Mouse (Mus musculus): ENCODE measurements around the gene Rabl3. TPM values are rescaled to one million over a fixed set of nuclear protein-coding genes. Genes with fewer than 3 reads are reported as not detected.

Gene Rabl3
- 39.8 and 40.5 TPM in 2 replicates for polyA plus RNA-seq (2016; fragmentation: Nextera tagmentation; extraction: Ambion mirVana)

GRCm38 (mm10) chr16:37539611-37540580 lies at the start of gene Rabl3, which contains the start of gene Gtf2e1:
Gene Rabl3, plus strand, starts transcription at chr16:37539885.
Gene Gtf2e1, minus strand, starts transcription at chr16:37539789.
- H3K27me3 ChIP-seq (ENCODE audit: insufficient read depth, poor library complexity, severe bottlenecking), result no peaks in the 10 kb centered on the region
- H3K9me3 ChIP-seq, result no peaks in the 10 kb centered on the region
- H3K36me3 ChIP-seq, result peaks cover 27% of the 10 kb centered on the region
- peaks cover 20% of the 10 kb centered on the region for H3K4me1 ChIP-seq
- peak within 1 kb of the TSS; percentile 99 for H3K27ac ChIP-seq
- H3K4me3 ChIP-seq, result peak within 1 kb of the TSS; percentile 87
- DNase-seq (ENCODE audit: low spot score), result peak; percentile 99
- 3% methylated on average over 41 of the region's 41 CpGs for WGBS

- 86% methylated on average over 6 of the region's 6 CpGs for WGBS
- Histone ChIP-seq H3K4me1 (no peaks in the 10 kb centered on the region), H3K27ac (no peak overlapping the region), H3K27me3 (ENCODE audit: insufficient read depth, poor library complexity, severe bottlenecking) (no peaks in the 10 kb centered on the region), H3K9me3 (no peaks in the 10 kb centered on the region), H3K4me3 (no peak overlapping the region), H3K36me3 (no peaks in the 10 kb centered on the region)
- no peak for DNase-seq (ENCODE audit: low spot score)
These were observed 44.7 kb upstream of the Rabl3 start for GRCm38 (mm10) chr16:37495017-37495416.

- H3K27me3 ChIP-seq (ENCODE audit: insufficient read depth, poor library complexity, severe bottlenecking), result no peaks in the 10 kb centered on the region
- H3K36me3 ChIP-seq, result no peaks in the 10 kb centered on the region
- no peak overlapping the region for H3K27ac ChIP-seq
- H3K9me3 ChIP-seq, result no peaks in the 10 kb centered on the region
- H3K4me1 ChIP-seq, result no peaks in the 10 kb centered on the region
- 70% methylated on average over 9 of the region's 9 CpGs for WGBS
- no peak for DNase-seq (ENCODE audit: low spot score)
- H3K4me3 ChIP-seq, result no peak overlapping the region
These were observed 41.1 kb upstream of the Rabl3 start for GRCm38 (mm10) chr16:37498581-37498980.

- Histone ChIP-seq H3K36me3 (0 out of 2 replicates have a peak, but pooled peaks cover 5% of the 10 kb centered on the region), H3K9me3 (no peaks in the 10 kb centered on the region), H3K4me3 (no peak overlapping the region), H3K27ac (no peak overlapping the region), H3K27me3 (ENCODE audit: insufficient read depth, poor library complexity, severe bottlenecking) (no peaks in the 10 kb centered on the region), H3K4me1 (no peaks in the 10 kb centered on the region)
- WGBS, result 74% methylated on average over 1 of the region's 1 CpGs
- DNase-seq (ENCODE audit: low spot score), result no peak
These were observed 35.2 kb upstream of the Rabl3 start for GRCm38 (mm10) chr16:37504517-37504916.

- 64% methylated on average over 9 of the region's 9 CpGs for WGBS
- H3K27ac ChIP-seq, result no peak overlapping the region
- H3K4me1 ChIP-seq, result no peaks in the 10 kb centered on the region
- DNase-seq (ENCODE audit: low spot score), result no peak
- H3K36me3 ChIP-seq, result peaks cover 26% of the 10 kb centered on the region
- H3K27me3 ChIP-seq (ENCODE audit: insufficient read depth, poor library complexity, severe bottlenecking), result no peaks in the 10 kb centered on the region
- H3K9me3 ChIP-seq, result no peaks in the 10 kb centered on the region
- H3K4me3 ChIP-seq, result no peak overlapping the region
These were observed 32.9 kb upstream of the Rabl3 start for GRCm38 (mm10) chr16:37506751-37507150.

GRCm38 (mm10) chr16:37511489-37511888 lies 28.2 kb upstream of the Rabl3 start:
- H3K4me3 ChIP-seq, result no peak overlapping the region
- no peaks in the 10 kb centered on the region for H3K4me1 ChIP-seq
- WGBS, result 95% methylated on average over 15 of the region's 15 CpGs
- no peak for DNase-seq (ENCODE audit: low spot score)
- H3K27me3 ChIP-seq (ENCODE audit: insufficient read depth, poor library complexity, severe bottlenecking), result no peaks in the 10 kb centered on the region
- no peaks in the 10 kb centered on the region for H3K9me3 ChIP-seq
- no peak overlapping the region for H3K27ac ChIP-seq
- H3K36me3 ChIP-seq, result peaks cover 48% of the 10 kb centered on the region

GRCm38 (mm10) chr16:37514644-37515043 lies 25.0 kb upstream of the Rabl3 start:
- H3K27ac ChIP-seq, result no peak overlapping the region
- WGBS, result 76% methylated on average over 8 of the region's 8 CpGs
- H3K36me3 ChIP-seq, result peaks cover 52% of the 10 kb centered on the region
- H3K4me3 ChIP-seq, result no peak overlapping the region
- no peaks in the 10 kb centered on the region for H3K9me3 ChIP-seq
- no peak for DNase-seq (ENCODE audit: low spot score)
- no peaks in the 10 kb centered on the region for H3K27me3 ChIP-seq (ENCODE audit: insufficient read depth, poor library complexity, severe bottlenecking)
- H3K4me1 ChIP-seq, result no peaks in the 10 kb centered on the region

- DNase-seq (ENCODE audit: low spot score), result no peak
- Histone ChIP-seq H3K27ac (no peak overlapping the region), H3K27me3 (ENCODE audit: insufficient read depth, poor library complexity, severe bottlenecking) (no peaks in the 10 kb centered on the region), H3K4me3 (no peak overlapping the region), H3K36me3 (peaks cover 53% of the 10 kb centered on the region), H3K9me3 (no peaks in the 10 kb centered on the region), H3K4me1 (no peaks in the 10 kb centered on the region)
- WGBS, result 84% methylated on average over 6 of the region's 6 CpGs
These were observed 23.2 kb upstream of the Rabl3 start for GRCm38 (mm10) chr16:37516376-37516993.

GRCm38 (mm10) chr16:37517596-37518211 lies 22.0 kb upstream of the Rabl3 start:
- no peaks in the 10 kb centered on the region for H3K4me1 ChIP-seq
- no peaks in the 10 kb centered on the region for H3K27me3 ChIP-seq (ENCODE audit: insufficient read depth, poor library complexity, severe bottlenecking)
- no peaks in the 10 kb centered on the region for H3K9me3 ChIP-seq
- H3K27ac ChIP-seq, result no peak overlapping the region
- peaks cover 58% of the 10 kb centered on the region for H3K36me3 ChIP-seq
- WGBS, result 94% methylated on average over 4 of the region's 4 CpGs
- no peak for DNase-seq (ENCODE audit: low spot score)
- H3K4me3 ChIP-seq, result no peak overlapping the region

GRCm38 (mm10) chr16:37518662-37519061 lies 21.0 kb upstream of the Rabl3 start:
- Histone ChIP-seq H3K27ac (no peak overlapping the region), H3K4me3 (no peak overlapping the region), H3K9me3 (peaks cover 3% of the 10 kb centered on the region; the same call in 1 of the 2 replicates), H3K4me1 (no peaks in the 10 kb centered on the region), H3K27me3 (ENCODE audit: insufficient read depth, poor library complexity, severe bottlenecking) (no peaks in the 10 kb centered on the region), H3K36me3 (peaks cover 65% of the 10 kb centered on the region)
- DNase-seq (ENCODE audit: low spot score), result no peak
- WGBS, result 80% methylated on average over 2 of the region's 2 CpGs

GRCm38 (mm10) chr16:37519721-37520120 lies 20.0 kb upstream of the Rabl3 start:
- H3K27ac ChIP-seq, result no peak overlapping the region
- H3K4me1 ChIP-seq, result no peaks in the 10 kb centered on the region
- H3K27me3 ChIP-seq (ENCODE audit: insufficient read depth, poor library complexity, severe bottlenecking), result no peaks in the 10 kb centered on the region
- H3K4me3 ChIP-seq, result no peak overlapping the region
- peaks cover 72% of the 10 kb centered on the region for H3K36me3 ChIP-seq
- DNase-seq (ENCODE audit: low spot score), result no peak
- WGBS, result 97% methylated on average over 1 of the region's 1 CpGs
- H3K9me3 ChIP-seq, result peaks cover 4% of the 10 kb centered on the region; the same call in 1 of the 2 replicates

- Histone ChIP-seq H3K36me3 (peaks cover 71% of the 10 kb centered on the region), H3K4me1 (no peaks in the 10 kb centered on the region), H3K9me3 (peaks cover 4% of the 10 kb centered on the region; the same call in 1 of the 2 replicates), H3K4me3 (no peak overlapping the region), H3K27ac (no peak overlapping the region), H3K27me3 (ENCODE audit: insufficient read depth, poor library complexity, severe bottlenecking) (no peaks in the 10 kb centered on the region)
- no peak for DNase-seq (ENCODE audit: low spot score)
- 86% methylated on average over 2 of the region's 2 CpGs for WGBS
These were observed 19.3 kb upstream of the Rabl3 start for GRCm38 (mm10) chr16:37520190-37521040.

Measured in heart, embryonic 10.5 days (tissue).